Mouse (Mus musculus) heart, postnatal 36 days (tissue): ENCODE measurements around the gene Asic4. TPM values are rescaled to one million over a fixed set of nuclear protein-coding genes. Genes with fewer than 3 reads are reported as not detected.

Experiments
- DNase-seq, 2 experiments: peaks; one replicate each; pipeline ENCODE4 v3.0.0; 2021 to 2022
- intact Hi-C: fragments of 180-260 bp; cut with DNase I; formaldehyde crosslinking; loops from one replicate; pipeline ENCODE4 v1.15.1; 2025
- total RNA-seq, 2 experiments: library from RNA; stranded (reverse); gene quantifications; 2 replicates each; pipeline ENCODE4 v1.2.3; 2021

Asic4 gene
- total RNA-seq, result not detected

GRCm38 (mm10) chr1:75450314-75451005, at the start of gene Asic4:
TSS of gene Asic4 (plus strand) at chr1:75450436.
- intact Hi-C loops, result no loop called here

GRCm38 (mm10) chr1:75400493-75401115, 49.6 kb upstream of the Asic4 start:
- DNase-seq, result no peak

More at GRCm38 (mm10) chr1:75450314-75451005, at the start of gene Asic4:
- no peak for DNase-seq

GRCm38 (mm10) chr1:75405547-75405946, 44.7 kb upstream of the Asic4 start:
- DNase-seq, result no peak
- intact Hi-C loops, result no loop called here

More at GRCm38 (mm10) chr1:75400493-75401115, 49.6 kb upstream of the Asic4 start:
- intact Hi-C loops, result loop anchor here (2.0 kb wide), 1 partner anchor 24 kb away; no protein-coding TSS in a partner anchor

GRCm38 (mm10) chr1:75406173-75406572, 44.1 kb upstream of the Asic4 start:
- intact Hi-C loops, result no loop called here
- DNase-seq, result no peak

GRCm38 (mm10) chr1:75407056-75407455, 43.2 kb upstream of the Asic4 start:
- DNase-seq, result no peak
- intact Hi-C loops, result no loop called here

- DNase-seq, result no peak
- intact Hi-C loops, result no loop called here
Observed at GRCm38 (mm10) chr1:75408210-75408609, 42.0 kb upstream of the Asic4 start.

- no peak for DNase-seq
- intact Hi-C loops, result loop anchor here (5.0 kb wide), 1 partner anchor 38 kb away; no protein-coding TSS in a partner anchor
Observed at GRCm38 (mm10) chr1:75409950-75410349, 40.3 kb upstream of the Asic4 start.

- intact Hi-C loops, result loop anchor here (5.0 kb wide), 1 partner anchor 40 kb away; no protein-coding TSS in a partner anchor
- DNase-seq, result no peak
Observed at GRCm38 (mm10) chr1:75412196-75412595, 38.0 kb upstream of the Asic4 start.

GRCm38 (mm10) chr1:75413749-75414148, 36.5 kb upstream of the Asic4 start:
- intact Hi-C loops, result loop anchor here (5.0 kb wide), 1 partner anchor 41 kb away; no protein-coding TSS in a partner anchor
- peak in 1 of 2 experiments; percentile 30 for DNase-seq

- no peak for DNase-seq
- intact Hi-C loops, result no loop called here
Observed at GRCm38 (mm10) chr1:75421794-75422193, 28.4 kb upstream of the Asic4 start.

GRCm38 (mm10) chr1:75422216-75422822, 27.9 kb upstream of the Asic4 start:
- intact Hi-C loops, result no loop called here

GRCm38 (mm10) chr1:75422823-75423471, 27.3 kb upstream of the Asic4 start:
- no peak for DNase-seq
- intact Hi-C loops, result no loop called here

More at GRCm38 (mm10) chr1:75422216-75422822, 27.9 kb upstream of the Asic4 start:
- DNase-seq, result no peak

GRCm38 (mm10) chr1:75423780-75424390, 26.4 kb upstream of the Asic4 start:
- intact Hi-C loops, result no loop called here
- no peak for DNase-seq

GRCm38 (mm10) chr1:75425796-75426471, 24.3 kb upstream of the Asic4 start:
- DNase-seq, result peak in 1 of 2 experiments; percentile 50
- intact Hi-C loops, result no loop called here

GRCm38 (mm10) chr1:75435475-75436328, 14.5 kb upstream of the Asic4 start, which contains the start of gene Gmppa:
TSS of gene Gmppa (plus strand) at chr1:75435930.
- DNase-seq, result peak; percentile 82 to 83
- intact Hi-C loops, result no loop called here

- intact Hi-C loops, result no loop called here
- DNase-seq, result no peak
Observed at GRCm38 (mm10) chr1:75438782-75439181, 11.5 kb upstream of the Asic4 start.

- intact Hi-C loops, result no loop called here
- no peak for DNase-seq
Observed at GRCm38 (mm10) chr1:75440661-75441060, 9.6 kb upstream of the Asic4 start.

GRCm38 (mm10) chr1:75441471-75441996, 8.7 kb upstream of the Asic4 start:
- DNase-seq, result no peak
- intact Hi-C loops, result no loop called here

- no peak for DNase-seq
- intact Hi-C loops, result no loop called here
Observed at GRCm38 (mm10) chr1:75442171-75442570, 8.1 kb upstream of the Asic4 start.
